Mouse (Mus musculus): Measurements from ENCODE around the gene Tbc1d30. TPM values are rescaled to one million over a fixed set of nuclear protein-coding genes. Genes with fewer than 3 reads are reported as not detected.

The Tbc1d30 gene
- polyA plus RNA-seq, 1 experiment from 2014 or later = 1.4 TPM

GRCm38 (mm10) chr10:121261036-121261592 is 90.0 kb downstream of the Tbc1d30 start:
- Histone ChIP-seq H3K27ac (ENCODE audit: low read depth) (no peak overlapping the region), H3K27me3 (ENCODE audit: insufficient read depth, low read length) (no peaks in the 10 kb centered on the region), H3K9me3 (ENCODE audit: low read length) (no peaks in the 10 kb centered on the region), H3K9ac (replicated peaks) (no peak overlapping the region), H3K36me3 (replicated peaks; ENCODE audit: insufficient read depth, low read length) (no peaks in the 10 kb centered on the region), H3K4me1 (ENCODE audit: insufficient read depth) (no peaks in the 10 kb centered on the region; the same call in none of the 2 replicates), H3K4me2 (ENCODE audit: low read depth, low read length) (no peak overlapping the region), H3K4me3 (ENCODE audit: low read depth, low read length) (no peak overlapping the region)
- WGBS (ENCODE audit: insufficient replicate concordance) = 81% methylated on average over 6 of the region's 6 CpGs
- no peak for DNase-seq
- TF ChIP-seq CTCF (IDR thresholded peaks at IDR 0.05; ENCODE audit: low read depth) (no peak), EP300 (IDR thresholded peaks at IDR 0.05; ENCODE audit: low read depth) (no peak)
- ATAC-seq = no peak

- H3K27me3 ChIP-seq (ENCODE audit: insufficient read depth, low read length) = peaks cover 4% of the 10 kb centered on the region; the same call in 1 of the 2 replicates
- no peak overlapping the region for H3K4me3 ChIP-seq (ENCODE audit: low read depth, low read length)
- H3K9me3 ChIP-seq (ENCODE audit: low read length) = no peaks in the 10 kb centered on the region
- H3K4me2 ChIP-seq (ENCODE audit: low read depth, low read length) = no peak overlapping the region
- ATAC-seq (peak; percentile 51; the same call in 1 of the 2 replicates), DNase-seq (peak; percentile 70)
- TF ChIP-seq CTCF (IDR thresholded peaks at IDR 0.05; ENCODE audit: low read depth) = peak; percentile 98
- TF ChIP-seq EP300 (IDR thresholded peaks at IDR 0.05; ENCODE audit: low read depth) = no peak
- no peak overlapping the region for H3K9ac ChIP-seq (replicated peaks)
- WGBS (ENCODE audit: insufficient replicate concordance) = 24% methylated on average over 17 of the region's 17 CpGs
- no peak overlapping the region for H3K27ac ChIP-seq (ENCODE audit: low read depth)
- H3K4me1 ChIP-seq (ENCODE audit: insufficient read depth) = no peaks in the 10 kb centered on the region
- no peaks in the 10 kb centered on the region for H3K36me3 ChIP-seq (replicated peaks; ENCODE audit: insufficient read depth, low read length)
These were observed 94.8 kb downstream of the Tbc1d30 start for GRCm38 (mm10) chr10:121256115-121256825.

- H3K9ac ChIP-seq (replicated peaks) = no peak overlapping the region
- H3K27ac ChIP-seq (ENCODE audit: low read depth) = no peak overlapping the region
- H3K36me3 ChIP-seq (replicated peaks; ENCODE audit: insufficient read depth, low read length) = no peaks in the 10 kb centered on the region
- no peak for DNase-seq
- no peak overlapping the region for H3K4me2 ChIP-seq (ENCODE audit: low read depth, low read length)
- H3K4me3 ChIP-seq (ENCODE audit: low read depth, low read length) = no peak overlapping the region
- no peaks in the 10 kb centered on the region for H3K4me1 ChIP-seq (ENCODE audit: insufficient read depth)
- peaks cover 4% of the 10 kb centered on the region; the same call in 1 of the 2 replicates for H3K27me3 ChIP-seq (ENCODE audit: insufficient read depth, low read length)
- ATAC-seq = no peak
- H3K9me3 ChIP-seq (ENCODE audit: low read length) = no peaks in the 10 kb centered on the region
- no peak for TF ChIP-seq EP300 (IDR thresholded peaks at IDR 0.05; ENCODE audit: low read depth)
- 80% methylated on average over 5 of the region's 5 CpGs for WGBS (ENCODE audit: insufficient replicate concordance)
These were observed 95.6 kb downstream of the Tbc1d30 start for GRCm38 (mm10) chr10:121255465-121255864.

GRCm38 (mm10) chr10:121254343-121254742 is 96.7 kb downstream of the Tbc1d30 start:
- ATAC-seq = no peak
- peaks cover 4% of the 10 kb centered on the region; the same call in 1 of the 2 replicates for H3K27me3 ChIP-seq (ENCODE audit: insufficient read depth, low read length)
- H3K4me2 ChIP-seq (ENCODE audit: low read depth, low read length) = no peak overlapping the region
- H3K9ac ChIP-seq (replicated peaks) = no peak overlapping the region
- TF ChIP-seq EP300 (IDR thresholded peaks at IDR 0.05; ENCODE audit: low read depth) (no peak), CTCF (IDR thresholded peaks at IDR 0.05; ENCODE audit: low read depth) (no peak)
- no peak overlapping the region for H3K4me3 ChIP-seq (ENCODE audit: low read depth, low read length)
- no peaks in the 10 kb centered on the region for H3K36me3 ChIP-seq (replicated peaks; ENCODE audit: insufficient read depth, low read length)
- 72% methylated on average over 8 of the region's 8 CpGs for WGBS (ENCODE audit: insufficient replicate concordance)
- H3K4me1 ChIP-seq (ENCODE audit: insufficient read depth) = no peaks in the 10 kb centered on the region
- H3K9me3 ChIP-seq (ENCODE audit: low read length) = no peaks in the 10 kb centered on the region
- no peak for DNase-seq
- no peak overlapping the region for H3K27ac ChIP-seq (ENCODE audit: low read depth)

GRCm38 (mm10) chr10:121252781-121253180 is 98.3 kb downstream of the Tbc1d30 start:
- Histone ChIP-seq H3K27me3 (ENCODE audit: insufficient read depth, low read length) (peaks cover 4% of the 10 kb centered on the region; the same call in 1 of the 2 replicates), H3K27ac (ENCODE audit: low read depth) (no peak overlapping the region), H3K36me3 (replicated peaks; ENCODE audit: insufficient read depth, low read length) (no peaks in the 10 kb centered on the region), H3K4me1 (ENCODE audit: insufficient read depth) (no peaks in the 10 kb centered on the region), H3K4me3 (ENCODE audit: low read depth, low read length) (no peak overlapping the region), H3K9ac (replicated peaks) (no peak overlapping the region), H3K4me2 (ENCODE audit: low read depth, low read length) (no peak overlapping the region), H3K9me3 (ENCODE audit: low read length) (no peaks in the 10 kb centered on the region)
- DNase-seq (no peak), ATAC-seq (no peak)
- WGBS (ENCODE audit: insufficient replicate concordance) = 58% methylated on average over 7 of the region's 7 CpGs
- TF ChIP-seq EP300 (IDR thresholded peaks at IDR 0.05; ENCODE audit: low read depth) = no peak
- TF ChIP-seq CTCF (IDR thresholded peaks at IDR 0.05; ENCODE audit: low read depth) = peak; percentile 61

GRCm38 (mm10) chr10:121251191-121251590 is 99.9 kb downstream of the Tbc1d30 start:
- no peak for ATAC-seq
- H3K4me2 ChIP-seq (ENCODE audit: low read depth, low read length) = peak overlapping the region; percentile 41
- no peak overlapping the region for H3K27ac ChIP-seq (ENCODE audit: low read depth)
- WGBS (ENCODE audit: insufficient replicate concordance) = 30% methylated on average over 8 of the region's 8 CpGs
- TF ChIP-seq CTCF (IDR thresholded peaks at IDR 0.05; ENCODE audit: low read depth) (no peak), EP300 (IDR thresholded peaks at IDR 0.05; ENCODE audit: low read depth) (no peak)
- no peaks in the 10 kb centered on the region for H3K36me3 ChIP-seq (replicated peaks; ENCODE audit: insufficient read depth, low read length)
- H3K4me1 ChIP-seq (ENCODE audit: insufficient read depth) = no peaks in the 10 kb centered on the region
- H3K27me3 ChIP-seq (ENCODE audit: insufficient read depth, low read length) = peaks cover 4% of the 10 kb centered on the region; the same call in 1 of the 2 replicates
- no peak overlapping the region for H3K4me3 ChIP-seq (ENCODE audit: low read depth, low read length)
- H3K9ac ChIP-seq (replicated peaks) = no peak overlapping the region
- H3K9me3 ChIP-seq (ENCODE audit: low read length) = no peaks in the 10 kb centered on the region
- no peak for DNase-seq
